ENCODE assay signal across 15 mouse cellular contexts in the genomic region with DNA sequence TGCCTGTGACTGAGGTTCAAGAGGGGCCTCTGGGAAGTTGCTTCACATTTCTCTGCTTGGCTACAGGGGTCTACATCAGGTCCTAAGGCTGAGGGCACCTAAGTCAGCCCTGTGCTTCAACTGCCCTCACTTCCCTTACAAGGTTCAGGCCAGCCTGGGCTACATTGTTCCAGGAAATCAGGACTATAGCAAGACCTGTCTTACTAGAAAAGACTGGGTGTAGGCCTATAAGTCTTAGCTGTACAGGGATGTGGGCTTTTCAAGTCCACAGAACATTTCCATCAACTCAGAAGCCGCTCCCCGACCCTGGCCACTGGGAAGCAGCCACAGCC. TPM values are rescaled to one million over a fixed set of nuclear protein-coding genes. Genes with fewer than 3 reads are reported as not detected.
DNase-seq lines count a peak whose midpoint lies in the region; ATAC-seq lines count a peak whose summit lies in the region.
"Had no signal": no experiment of that assay in that cellular context is flagged by ENCODE, and none has a peak within 500 bp of the region (broad histone marks: within the 10 kb centered on the region; RNA-seq: fewer than 3 reads in every experiment).

No protein-coding gene starts in this region.

- DNase-seq in heart, embryonic 10.5 days (ENCODE audit: low spot score) = no peak
- DNase-seq in heart, postnatal 10 days = no peak
- DNase-seq in liver, embryonic 13.5 days = no peak
- DNase-seq in liver = no peak
- DNase-seq in urinary bladder, postnatal 25 days (ENCODE audit: low spot score) = no peak
- DNase-seq in forebrain, embryonic 11.5 days (ENCODE audit: low spot score) = no peak
- DNase-seq: cerebellum, adult 18-20 months had no signal

- H3K4me1 ChIP-seq in heart, embryonic 10.5 days = peaks cover 40% of the 10 kb centered on the region
- peaks cover 82% of the 10 kb centered on the region for H3K4me1 ChIP-seq in liver, embryonic 13.5 days (replicated peaks)
- peaks cover 51% of the 10 kb centered on the region for H3K4me1 ChIP-seq in embryonic facial prominence, embryonic 15.5 days
- H3K4me1 ChIP-seq in neural tube, embryonic 14.5 days (ENCODE audit: control insufficient read depth, insufficient read depth, low read length) = peaks cover 19% of the 10 kb centered on the region
- H3K4me1 ChIP-seq in forebrain, embryonic 11.5 days (replicated peaks; ENCODE audit: control insufficient read depth, insufficient read depth, low read length) = peaks cover 14% of the 10 kb centered on the region

- H3K4me2 ChIP-seq in liver, embryonic 13.5 days = no peak overlapping the region
- H3K4me2 ChIP-seq in embryonic facial prominence, embryonic 15.5 days (replicated peaks) = no peak overlapping the region
- no peak overlapping the region for H3K4me2 ChIP-seq in neural tube, embryonic 14.5 days (ENCODE audit: low read depth, low read length)
- H3K4me2 ChIP-seq in forebrain, embryonic 11.5 days (ENCODE audit: low read depth, low read length, severe bottlenecking) = no peak overlapping the region
- H3K4me2 ChIP-seq: forebrain, embryonic 12.5 days; midbrain, embryonic 13.5 days had no signal

- intact Hi-C loops in heart, postnatal 10 days (cut with DNase I) = loop anchor here (5.0 to 10.0 kb wide), 2 partner anchors 114 to 241 kb away; no protein-coding TSS in a partner anchor

- peaks cover 13% of the 10 kb centered on the region for H3K27me3 ChIP-seq in heart, embryonic 10.5 days (ENCODE audit: insufficient read depth, poor library complexity, severe bottlenecking)
- peaks cover 22% of the 10 kb centered on the region for H3K27me3 ChIP-seq in liver, embryonic 13.5 days
- no peaks in the 10 kb centered on the region for H3K27me3 ChIP-seq in embryonic facial prominence, embryonic 15.5 days
- no peaks in the 10 kb centered on the region for H3K27me3 ChIP-seq in neural tube, embryonic 14.5 days (ENCODE audit: control insufficient read depth, insufficient read depth, low read length)
- peaks cover 4% of the 10 kb centered on the region; the same call in 1 of the 2 replicates for H3K27me3 ChIP-seq in forebrain, embryonic 11.5 days (ENCODE audit: control insufficient read depth, insufficient read depth, low read length)

- no peak overlapping the region for H3K4me3 ChIP-seq in heart, embryonic 10.5 days
- H3K4me3 ChIP-seq in liver, embryonic 13.5 days (replicated peaks) = no peak overlapping the region
- no peak overlapping the region for H3K4me3 ChIP-seq in embryonic facial prominence, embryonic 15.5 days (replicated peaks)
- no peak overlapping the region for H3K4me3 ChIP-seq in neural tube, embryonic 14.5 days (ENCODE audit: low read depth, low read length)
- H3K4me3 ChIP-seq in forebrain, embryonic 11.5 days (ENCODE audit: low read depth, low read length) = no peak overlapping the region
- H3K4me3 ChIP-seq: forebrain, embryonic 12.5 days; midbrain, embryonic 13.5 days had no signal

- no peak for ATAC-seq in liver, embryonic 13.5 days (ENCODE audit: low read depth)
- no peak for ATAC-seq in embryonic facial prominence, embryonic 15.5 days (ENCODE audit: insufficient number of reproducible peaks, low FRiP score, low TSS enrichment, low read depth)
- no peak for ATAC-seq in neural tube, embryonic 14.5 days (ENCODE audit: low read depth)
- no peak for ATAC-seq in forebrain, embryonic 11.5 days (replicated peaks; ENCODE audit: low FRiP score)
- ATAC-seq: midbrain, embryonic 13.5 days had no signal

- 0 out of 2 replicates have a peak overlapping the region, but pooled peaks have one; percentile 29 for H3K27ac ChIP-seq in heart, embryonic 10.5 days
- peak overlapping the region; percentile 18; the same call in 1 of the 2 replicates for H3K27ac ChIP-seq in liver, embryonic 13.5 days
- H3K27ac ChIP-seq in embryonic facial prominence, embryonic 15.5 days (replicated peaks) = 0 out of 2 replicates have a peak overlapping the region, but pooled peaks have one; percentile 7
- 0 out of 2 replicates have a peak overlapping the region, but pooled peaks have one; percentile 12 for H3K27ac ChIP-seq in neural tube, embryonic 14.5 days (ENCODE audit: low read depth, low read length)
- H3K27ac ChIP-seq in forebrain, embryonic 11.5 days (ENCODE audit: low read depth, low read length) = no peak overlapping the region
- H3K27ac ChIP-seq: forebrain, embryonic 12.5 days; midbrain, embryonic 13.5 days had no signal

- no peaks in the 10 kb centered on the region for H3K9me3 ChIP-seq in heart, embryonic 10.5 days
- no peaks in the 10 kb centered on the region for H3K9me3 ChIP-seq in liver, embryonic 13.5 days (replicated peaks)
- no peaks in the 10 kb centered on the region for H3K9me3 ChIP-seq in embryonic facial prominence, embryonic 15.5 days (replicated peaks)
- no peaks in the 10 kb centered on the region for H3K9me3 ChIP-seq in neural tube, embryonic 14.5 days (ENCODE audit: control insufficient read depth, low read length)
- H3K9me3 ChIP-seq in forebrain, embryonic 11.5 days (ENCODE audit: control insufficient read depth, low read length) = no peaks in the 10 kb centered on the region
- H3K9me3 ChIP-seq: forebrain, embryonic 12.5 days; midbrain, embryonic 13.5 days had no signal

- peaks cover 43% of the 10 kb centered on the region for H3K36me3 ChIP-seq in heart, embryonic 10.5 days
- peaks cover 45% of the 10 kb centered on the region for H3K36me3 ChIP-seq in liver, embryonic 13.5 days
- H3K36me3 ChIP-seq in embryonic facial prominence, embryonic 15.5 days = peaks cover 38% of the 10 kb centered on the region
- H3K36me3 ChIP-seq in neural tube, embryonic 14.5 days (ENCODE audit: control insufficient read depth, insufficient read depth, low read length) = peaks cover 32% of the 10 kb centered on the region
- peaks cover 7% of the 10 kb centered on the region; the same call in 1 of the 2 replicates for H3K36me3 ChIP-seq in forebrain, embryonic 11.5 days (ENCODE audit: control insufficient read depth, insufficient read depth, low read length)

- H3K9ac ChIP-seq in liver, embryonic 13.5 days = no peak overlapping the region
- no peak overlapping the region for H3K9ac ChIP-seq in embryonic facial prominence, embryonic 15.5 days
- no peak overlapping the region for H3K9ac ChIP-seq in neural tube, embryonic 14.5 days (replicated peaks; ENCODE audit: low read depth, low read length)
- H3K9ac ChIP-seq in forebrain, embryonic 11.5 days (ENCODE audit: low read length) = no peak overlapping the region
- H3K9ac ChIP-seq: forebrain, embryonic 12.5 days; midbrain, embryonic 13.5 days had no signal

- WGBS in heart, embryonic 10.5 days = 76% methylated on average over 2 of the region's 2 CpGs
- WGBS in liver, embryonic 13.5 days (ENCODE audit: insufficient replicate concordance) = 66% methylated on average over 2 of the region's 2 CpGs
- WGBS in embryonic facial prominence, embryonic 15.5 days = 85% methylated on average over 2 of the region's 2 CpGs
- WGBS in neural tube, embryonic 14.5 days = 74% methylated on average over 2 of the region's 2 CpGs
- WGBS in forebrain, embryonic 11.5 days = 86% methylated on average over 2 of the region's 2 CpGs

RNA-seq across cellular contexts. Expression of gene Ttyh2, which starts 1.5 kb away (rescaled TPM):
- polyA plus RNA-seq in heart, embryonic 10.5 days (2016; fragmentation: Nextera tagmentation; extraction: Ambion mirVana) = 4.8 and 4.9 TPM in 2 replicates
- total RNA-seq in heart, postnatal 10 days (2021) = 10 to 100 TPM; 25.2 to 26.3 TPM
- polyA plus RNA-seq in liver, embryonic 13.5 days (2015; fragmentation: Nextera tagmentation; extraction: Ambion mirVana) = 5.9 and 7.1 TPM in 2 replicates
- 31.5 and 36.4 TPM in 2 replicates for polyA plus RNA-seq in embryonic facial prominence, embryonic 15.5 days (2015; fragmentation: Nextera tagmentation; extraction: Ambion mirVana)
- polyA plus RNA-seq in neural tube, embryonic 14.5 days (2014; fragmentation: Nextera tagmentation; extraction: Ambion mirVana) = 28.0 and 34.8 TPM in 2 replicates
- polyA plus RNA-seq in forebrain, embryonic 11.5 days (2014; fragmentation: Nextera tagmentation; extraction: Ambion mirVana) = 10.5 and 11.7 TPM in 2 replicates

RNA-seq across cellular contexts. Expression of gene Rpl38, which starts 5.4 kb away (rescaled TPM):
- polyA plus RNA-seq in heart, embryonic 10.5 days (2016; fragmentation: Nextera tagmentation; extraction: Ambion mirVana) = 789 and 902 TPM in 2 replicates
- 100 to 1,000 TPM; 771 to 825 TPM for total RNA-seq in heart, postnatal 10 days (2021)
- polyA plus RNA-seq in liver, embryonic 13.5 days (2015; fragmentation: Nextera tagmentation; extraction: Ambion mirVana) = 1,120 and 1,164 TPM in 2 replicates
- polyA plus RNA-seq in embryonic facial prominence, embryonic 15.5 days (2015; fragmentation: Nextera tagmentation; extraction: Ambion mirVana) = 993 and 1,020 TPM in 2 replicates
- polyA plus RNA-seq in neural tube, embryonic 14.5 days (2014; fragmentation: Nextera tagmentation; extraction: Ambion mirVana) = 674 and 718 TPM in 2 replicates
- polyA plus RNA-seq in forebrain, embryonic 11.5 days (2014; fragmentation: Nextera tagmentation; extraction: Ambion mirVana) = 852 and 943 TPM in 2 replicates

RNA-seq across cellular contexts. Expression of gene Dnaic2, which starts 53.5 kb away (rescaled TPM):
- 0.19 and 0.53 TPM in 2 replicates for polyA plus RNA-seq in heart, embryonic 10.5 days (2016; fragmentation: Nextera tagmentation; extraction: Ambion mirVana)
- total RNA-seq in heart, postnatal 10 days (2021) = under 1 TPM; 0.55 to 0.57 TPM
- 0.06 TPM in 1 of 2 replicates, not detected in the other for polyA plus RNA-seq in liver, embryonic 13.5 days (2015; fragmentation: Nextera tagmentation; extraction: Ambion mirVana)
- 8.0 and 13.2 TPM in 2 replicates for polyA plus RNA-seq in embryonic facial prominence, embryonic 15.5 days (2015; fragmentation: Nextera tagmentation; extraction: Ambion mirVana)
- 0.71 and 2.0 TPM in 2 replicates for polyA plus RNA-seq in neural tube, embryonic 14.5 days (2014; fragmentation: Nextera tagmentation; extraction: Ambion mirVana)
- polyA plus RNA-seq in forebrain, embryonic 11.5 days (2014; fragmentation: Nextera tagmentation; extraction: Ambion mirVana) = 0.96 and 1.1 TPM in 2 replicates
- total RNA-seq: common myeloid progenitor, adult 5-6 weeks; hematopoietic stem cell, adult 5-6 weeks; liver, adult 2 months; megakaryocyte progenitor cell, adult 5-6 weeks had no signal
